Mouse (Mus musculus) cerebellum, postnatal 4 days (tissue): Measurements from ENCODE around the gene Pcolce.

Experiments used
- DNase-seq, 2 experiments: peaks; one replicate each; pipeline ENCODE4 v3.0.0; 2022; ENCODE audit warnings: low spot score in 2 of 2, mixed read lengths in 1 of 2

The Pcolce gene

DNA sequence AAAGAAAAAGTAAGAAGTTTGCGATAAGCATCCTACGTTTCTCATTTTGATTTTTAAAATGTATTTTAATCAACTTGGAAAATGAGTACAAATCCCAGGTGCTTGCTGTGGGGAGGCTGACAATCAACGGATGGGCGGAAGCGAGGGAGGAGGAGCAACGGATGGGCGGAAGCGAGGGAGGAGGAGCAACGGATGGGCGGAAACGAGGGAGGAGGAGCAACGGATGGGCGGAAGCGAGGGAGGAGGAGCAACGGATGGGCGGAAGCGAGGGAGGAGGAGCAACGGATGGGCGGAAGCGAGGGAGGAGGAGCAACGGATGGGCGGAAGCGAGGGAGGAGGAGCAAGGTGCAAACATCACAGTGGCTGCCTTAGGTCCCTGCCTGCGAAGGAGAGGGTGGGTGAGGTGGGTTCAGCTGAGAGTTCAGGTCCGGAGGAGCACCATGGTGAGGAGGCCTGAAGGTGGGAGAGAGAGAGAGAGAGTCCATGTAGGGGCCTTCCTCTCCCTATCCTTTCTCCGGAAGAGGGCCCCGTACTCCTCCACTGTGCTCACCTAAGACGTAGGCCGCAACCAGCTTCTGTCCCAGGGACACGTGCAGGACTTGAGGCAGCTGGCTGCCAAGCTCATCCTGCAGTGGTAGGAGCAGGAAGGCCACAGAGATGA, 16.9 kb downstream of the Pcolce start:
- DNase-seq: no peak

GRCm38 (mm10) chr5:137595921-137596320, 17.7 kb downstream of the Pcolce start:
- no peak for DNase-seq

DNA sequence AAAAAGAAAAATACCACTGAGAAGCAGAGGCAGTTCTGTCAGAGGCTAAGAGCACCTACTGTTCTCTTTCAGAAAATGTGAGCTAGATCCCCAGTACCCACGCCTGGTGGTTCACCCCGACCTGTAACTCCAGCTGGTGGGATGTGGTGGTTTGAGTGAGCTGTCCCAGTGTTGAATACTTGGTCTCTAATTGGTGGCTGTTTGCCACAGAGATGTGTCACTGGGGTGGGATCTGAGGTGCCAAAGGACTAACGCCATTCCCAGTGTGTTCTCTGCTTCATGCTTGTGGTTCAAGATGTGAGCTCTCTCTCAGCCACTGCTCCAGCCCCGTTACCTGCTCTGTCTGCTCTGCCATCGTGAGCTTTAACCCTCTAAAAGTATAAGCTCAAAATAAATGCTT, 23.1 kb downstream of the Pcolce start:
- no peak for DNase-seq

DNA sequence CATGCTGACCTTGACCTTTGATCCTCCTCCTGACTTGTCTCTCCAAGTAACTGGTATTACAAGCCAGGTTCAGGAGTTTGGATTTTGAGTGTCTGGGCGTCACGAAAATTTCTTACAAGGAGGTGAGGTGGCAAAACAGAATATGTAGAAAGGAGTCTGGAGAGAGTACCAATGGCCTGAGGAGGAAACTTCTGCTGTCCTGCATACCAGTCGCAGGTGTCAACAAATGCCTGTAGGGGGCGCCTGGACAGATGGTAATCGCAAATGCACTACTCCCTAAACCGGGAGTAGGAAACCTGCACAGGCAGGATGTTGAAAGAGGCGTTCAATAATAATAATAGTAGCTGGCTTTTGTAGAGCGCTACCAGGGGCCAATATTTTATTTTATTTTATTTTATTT, 28.6 kb downstream of the Pcolce start:
- DNase-seq: peak in 1 of 2 experiments; percentile 68

DNA sequence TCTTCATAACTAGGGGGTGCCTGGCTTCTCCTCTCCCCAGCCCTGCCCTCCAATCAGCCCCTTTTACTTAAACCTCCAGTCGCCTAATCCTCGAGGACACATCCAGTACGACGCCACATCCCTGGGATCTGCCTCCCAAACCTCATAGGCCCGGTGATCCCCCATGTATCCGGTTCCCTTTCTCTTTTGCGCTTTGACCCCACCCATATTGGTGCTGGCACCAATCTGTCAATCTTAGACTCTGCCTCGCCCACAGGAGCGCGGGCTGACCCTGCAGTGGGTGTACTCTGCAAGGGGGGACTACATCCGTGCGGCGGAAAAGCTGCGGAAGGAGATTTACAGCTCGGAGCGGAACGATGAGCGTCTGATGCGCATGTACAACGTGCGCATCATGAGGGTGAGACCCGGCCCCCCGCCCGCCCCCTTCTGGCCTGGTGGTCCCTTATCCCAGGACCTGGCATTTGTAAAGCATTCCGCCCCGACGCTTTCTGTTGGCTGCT, 29.9 kb downstream of the Pcolce start:
- peak; percentile 45 to 67 for DNase-seq

DNA sequence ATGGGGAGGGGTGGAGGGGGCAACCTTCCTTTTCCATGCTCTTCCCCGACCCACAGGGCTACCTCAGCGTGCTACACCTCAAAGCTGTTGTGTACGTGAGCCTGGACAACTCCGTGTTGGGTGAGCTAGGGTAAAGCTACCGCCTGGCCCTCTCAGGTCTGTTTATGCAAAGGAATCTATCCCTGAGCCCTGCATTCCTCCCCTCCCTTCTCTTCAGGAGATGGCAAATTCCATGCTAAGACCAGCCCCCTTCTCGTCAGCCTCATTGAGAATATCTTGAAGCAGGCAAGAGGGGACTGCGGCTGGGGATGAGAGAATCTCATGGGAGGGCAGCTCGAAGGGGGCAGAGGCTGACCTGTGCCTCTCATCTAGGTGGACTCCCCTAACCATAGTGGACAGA, 30.9 kb downstream of the Pcolce start:
- no peak for DNase-seq

GRCm38 (mm10) chr5:137580246-137580645, 33.3 kb downstream of the Pcolce start:
- DNase-seq: no peak

- peak in 1 of 2 experiments; percentile 42 for DNase-seq
Measured at GRCm38 (mm10) chr5:137574470-137574901, 39.1 kb downstream of the Pcolce start.

DNA sequence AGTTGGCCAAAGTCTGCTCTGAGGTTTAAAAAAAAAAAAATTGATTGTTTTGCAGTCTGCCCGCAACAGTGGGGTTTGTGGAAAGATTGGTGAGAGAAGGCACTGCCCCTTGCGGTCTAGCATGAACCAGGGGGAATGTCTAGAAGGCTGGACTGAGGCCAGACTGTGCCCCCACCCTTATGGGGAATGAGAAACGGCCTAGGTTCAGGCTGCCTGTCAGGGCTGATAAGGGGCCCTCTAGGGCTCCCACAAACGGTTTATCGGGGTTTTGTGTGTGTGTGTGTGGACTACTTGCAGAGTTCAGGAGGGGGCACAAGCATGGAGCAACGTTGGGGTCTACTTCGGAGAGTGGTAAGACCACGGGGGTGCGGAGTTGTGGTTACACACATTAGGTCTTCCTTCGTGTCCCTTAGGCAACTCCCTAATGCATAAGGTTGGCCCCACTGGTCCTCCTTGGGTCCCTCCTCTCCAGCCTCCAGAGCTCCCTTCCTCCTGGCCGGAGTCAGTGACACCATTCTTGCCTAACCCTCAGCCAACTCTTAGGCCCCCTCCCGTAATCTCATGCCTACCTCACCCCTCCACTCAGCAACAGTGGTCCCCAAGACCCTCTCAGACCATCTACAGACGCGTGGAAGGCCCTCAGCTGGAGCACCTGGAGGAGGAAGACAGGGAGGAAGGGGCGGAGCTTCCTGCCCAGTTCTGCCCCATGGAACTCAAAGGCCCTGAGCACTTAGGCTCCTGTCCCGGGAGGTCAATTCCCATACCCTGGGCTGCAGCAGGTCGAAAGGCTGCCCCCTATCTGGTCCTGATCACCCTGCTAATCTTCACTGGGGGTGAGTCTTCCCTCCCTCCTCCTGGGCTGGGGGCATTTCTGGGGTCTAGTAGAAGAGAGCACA, 42.6 kb downstream of the Pcolce start:
- no peak for DNase-seq

- no peak for DNase-seq
Measured at GRCm38 (mm10) chr5:137570181-137570580, 43.4 kb downstream of the Pcolce start.

GRCm38 (mm10) chr5:137569665-137570064, 43.9 kb downstream of the Pcolce start, which contains the start of gene Tfr2:
TSS of gene Tfr2 (plus strand) at chr5:137569840.
- no peak for DNase-seq

- DNase-seq: no peak
Measured at GRCm38 (mm10) chr5:137569031-137569430, 44.6 kb downstream of the Pcolce start.

GRCm38 (mm10) chr5:137568223-137568798, 45.3 kb downstream of the Pcolce start:
- DNase-seq: no peak

DNA sequence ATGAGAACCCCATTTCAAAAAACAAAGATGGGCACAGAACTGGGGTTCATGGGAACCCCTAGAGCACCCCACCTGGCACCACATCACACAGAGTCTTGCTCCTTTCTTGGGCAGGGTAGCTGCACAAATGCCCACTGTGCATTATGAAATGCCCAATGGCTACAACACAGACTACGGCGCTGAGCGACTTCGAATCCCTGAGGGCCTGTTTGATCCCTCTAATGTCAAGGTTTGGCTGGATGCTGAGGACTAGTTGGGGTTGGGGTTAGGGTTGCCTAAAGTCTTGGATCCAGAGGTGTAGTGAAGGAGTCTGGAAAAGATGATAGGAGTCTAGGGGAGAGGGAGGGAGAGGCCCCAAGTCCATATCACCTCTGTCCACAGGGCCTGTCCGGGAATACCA, 47.2 kb downstream of the Pcolce start:
- DNase-seq: no peak

DNA sequence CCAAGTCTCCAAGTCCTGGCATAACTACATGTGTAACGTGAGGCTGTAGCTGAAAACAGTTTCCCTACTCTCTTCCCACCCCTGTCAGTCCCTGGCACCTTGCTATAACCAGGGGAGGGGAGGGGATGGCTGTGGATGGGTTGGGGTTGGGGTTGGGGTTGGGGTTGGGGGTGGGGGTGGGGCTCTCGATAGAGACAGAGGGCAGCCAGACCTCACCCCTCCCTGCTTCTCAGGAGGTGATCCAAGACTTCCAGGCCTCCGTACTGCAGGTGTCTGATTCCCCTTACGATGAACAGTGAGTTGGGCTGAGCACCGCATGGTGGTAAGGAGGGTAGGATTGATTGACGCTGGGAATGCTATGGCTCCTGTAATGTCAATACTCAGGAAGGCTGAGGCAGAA, 47.8 kb downstream of the Pcolce start:
- no peak for DNase-seq

DNA sequence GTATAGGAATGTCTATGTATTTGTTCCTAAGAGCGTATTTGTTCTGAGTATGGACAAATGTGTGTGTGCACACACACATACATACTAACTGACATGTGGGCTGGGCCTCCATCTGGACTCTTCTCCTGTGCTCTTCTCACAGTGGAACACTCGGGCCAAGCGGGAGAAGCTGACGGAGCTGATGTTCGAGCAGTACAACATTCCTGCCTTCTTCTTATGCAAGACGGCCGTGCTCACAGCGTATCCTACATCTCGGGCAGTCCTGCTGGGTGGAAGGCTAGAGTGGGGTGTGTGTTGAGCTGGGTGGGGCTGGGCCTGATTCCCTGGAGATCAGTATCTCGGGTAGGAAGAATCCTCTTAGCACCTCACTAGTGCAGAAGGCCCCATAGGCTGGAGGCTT, 50.6 kb downstream of the Pcolce start:
- no peak for DNase-seq

- no peak for DNase-seq
Measured at GRCm38 (mm10) chr5:137561556-137561955, 52.0 kb downstream of the Pcolce start.
